Mouse (Mus musculus) limb, embryonic 15.5 days (tissue): ENCODE data around the gene Chit1. TPM values are rescaled to one million over a fixed set of nuclear protein-coding genes. Genes with fewer than 3 reads are reported as not detected.

Experiments
- ATAC-seq: fragments of 200-750 bp; cut with Nextera tagmentation; 2 replicates; pipeline ENCODE4 v1.8.0; 2017; ENCODE audit warnings: low read depth, moderate TSS enrichment; ENCODE audit not compliant: insufficient number of reproducible peaks, low FRiP score, low TSS enrichment
- H3K27ac ChIP-seq: fragments of 300-500 bp; sonication (generic); 2 replicates; pipeline ENCODE4 v1.5.1; 2015; ENCODE audit warnings: moderate library complexity, mild to moderate bottlenecking, inconsistent platforms
- H3K27me3 ChIP-seq: fragments of 300-500 bp; sonication (generic); 2 replicates; pipeline ENCODE4 v1.6.1; 2015; ENCODE audit warnings: inconsistent platforms
- H3K36me3 ChIP-seq: fragments of 300-500 bp; sonication (generic); 2 replicates; pipeline ENCODE4 v1.6.1; 2015; ENCODE audit warnings: inconsistent platforms
- H3K4me1 ChIP-seq: fragments of 300-500 bp; sonication (generic); 2 replicates; pipeline ENCODE4 v1.6.1; 2015; ENCODE audit warnings: inconsistent platforms
- H3K4me2 ChIP-seq: fragments of 300-500 bp; sonication (generic); 2 replicates; pipeline ENCODE4 v1.6.1; 2015; ENCODE audit warnings: mild to moderate bottlenecking, inconsistent platforms
- H3K4me3 ChIP-seq: fragments of 300-500 bp; sonication (generic); 2 replicates; pipeline ENCODE4 v1.5.1; 2015; ENCODE audit warnings: mild to moderate bottlenecking, inconsistent platforms
- H3K9ac ChIP-seq: fragments of 300-500 bp; sonication (generic); 2 replicates; pipeline ENCODE4 v1.6.1; 2015; ENCODE audit warnings: inconsistent platforms
- H3K9me3 ChIP-seq: fragments of 300-500 bp; sonication (generic); 2 replicates; pipeline ENCODE4 v1.6.1; 2016; ENCODE audit warnings: inconsistent platforms
- WGBS: fragments of 180-500 bp; shearing (Covaris S2); methylation state at CpG from one replicate; pipeline ENCODE4 v1.1.7; 2015; 5-methylcytosine and 5-hydroxymethylcytosine counted together
- polyA plus RNA-seq: library from polyadenylated mRNA; unstranded; fragments of >200 nt; fragmentation: Nextera tagmentation; extraction: Ambion mirVana; gene quantifications from 2 replicates; pipeline ENCODE4 v1.2.1, GENCODE M21; 2015

Gene Chit1
- polyA plus RNA-seq, 1 experiment from 2014 or later, result 0.59 TPM

DNA sequence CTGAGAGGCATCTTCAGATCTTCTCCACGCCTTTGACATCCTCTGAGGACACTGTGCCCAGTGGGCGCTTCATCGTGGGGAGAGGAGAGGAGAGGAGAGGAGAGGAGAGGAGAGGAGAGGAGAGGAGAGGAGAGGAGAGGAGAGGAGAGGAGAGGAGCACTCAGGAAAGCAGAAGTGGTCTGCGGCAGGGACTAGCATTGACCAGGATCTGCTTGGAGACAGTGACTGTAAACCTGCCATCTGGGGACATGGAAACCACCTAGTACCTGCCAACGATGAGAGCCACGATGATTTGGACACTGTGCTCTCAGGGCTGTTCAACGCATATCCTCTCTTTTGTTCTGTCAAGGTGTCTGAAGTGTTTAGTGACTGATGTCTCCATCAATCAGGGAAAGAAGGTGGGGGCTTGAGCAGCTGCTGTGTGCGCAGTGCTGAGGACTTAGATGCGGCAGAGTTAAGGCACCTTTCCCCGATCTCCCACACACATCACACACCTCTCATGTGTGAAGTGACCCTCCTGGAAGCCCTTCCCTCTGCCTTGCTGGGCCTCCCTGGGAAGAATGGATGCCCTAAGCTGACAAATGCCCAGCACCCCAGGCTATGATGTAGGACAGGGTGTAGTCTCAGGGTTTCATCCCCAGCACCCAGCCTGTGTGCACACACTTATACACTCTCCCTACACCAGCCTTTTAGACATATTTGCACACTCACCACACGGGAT lies 5.8 kb upstream of the Chit1 start:
- H3K27me3 ChIP-seq, result no peaks in the 10 kb centered on the region
- peaks cover 12% of the 10 kb centered on the region for H3K4me1 ChIP-seq
- no peak overlapping the region for H3K4me2 ChIP-seq
- H3K36me3 ChIP-seq, result no peaks in the 10 kb centered on the region
- H3K9ac ChIP-seq, result no peak overlapping the region
- H3K9me3 ChIP-seq, result no peaks in the 10 kb centered on the region
- no peak for ATAC-seq
- 71% methylated on average over 11 of the region's 11 CpGs for WGBS
- H3K27ac ChIP-seq, result no peak overlapping the region
- H3K4me3 ChIP-seq, result no peak overlapping the region

DNA sequence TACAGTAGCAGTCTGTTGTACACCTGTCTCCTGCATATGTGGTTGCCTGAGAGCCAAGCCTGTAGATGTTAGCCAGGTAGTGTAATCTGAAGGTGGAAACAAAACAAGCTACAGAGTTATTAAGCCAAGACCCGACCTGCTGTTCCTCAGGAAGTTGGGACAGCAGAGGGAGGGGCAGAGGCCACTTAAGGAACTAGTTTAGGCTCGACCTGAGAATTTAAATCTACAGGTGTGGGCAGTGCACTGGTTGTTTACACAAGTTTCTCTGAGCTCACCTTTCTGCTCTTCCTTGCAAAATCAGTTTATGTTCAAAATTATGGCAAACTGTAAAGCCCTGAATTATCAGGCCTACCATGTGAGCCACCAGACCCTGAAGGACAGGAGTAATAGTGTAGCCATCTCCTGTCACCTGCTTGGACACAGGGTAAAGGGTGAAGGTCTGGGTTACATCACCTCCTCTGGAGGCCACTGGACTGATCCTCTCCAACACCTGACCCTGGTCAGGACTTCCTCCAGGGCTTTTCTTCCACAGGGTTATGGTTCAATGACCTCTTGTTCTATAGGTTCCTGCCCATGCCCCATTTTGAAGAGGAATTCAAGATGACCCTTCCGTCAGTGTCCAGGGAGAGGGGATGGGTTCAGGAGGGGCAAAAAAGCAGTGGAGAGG lies 5.1 kb upstream of the Chit1 start:
- Histone ChIP-seq H3K4me1 (peaks cover 9% of the 10 kb centered on the region), H3K36me3 (no peaks in the 10 kb centered on the region), H3K4me2 (no peak overlapping the region), H3K4me3 (no peak overlapping the region), H3K9me3 (no peaks in the 10 kb centered on the region), H3K9ac (no peak overlapping the region), H3K27ac (no peak overlapping the region), H3K27me3 (no peaks in the 10 kb centered on the region)
- no peak for ATAC-seq
- WGBS, result 47% methylated on average over 3 of the region's 3 CpGs

DNA sequence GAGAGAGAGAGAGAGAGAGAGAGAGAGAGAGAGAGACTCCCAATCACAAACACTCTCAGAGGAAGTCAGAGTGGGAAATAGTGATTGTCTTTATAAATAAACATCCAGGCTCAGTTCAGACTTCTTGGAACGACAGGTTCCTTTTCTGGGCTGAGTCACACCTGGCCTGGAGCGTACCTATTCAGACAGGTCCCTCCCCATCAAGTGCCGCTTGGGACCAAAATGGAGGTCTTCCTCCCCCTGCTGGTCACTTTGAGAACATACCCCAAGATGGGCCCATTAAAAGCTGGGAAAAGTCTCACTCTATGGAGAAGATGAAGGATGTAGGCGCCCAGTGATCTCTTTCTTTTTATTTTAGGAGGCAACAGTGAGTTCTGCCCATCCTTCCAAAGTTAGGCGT lies 4.3 kb upstream of the Chit1 start:
- no peaks in the 10 kb centered on the region for H3K9me3 ChIP-seq
- no peak overlapping the region for H3K27ac ChIP-seq
- peaks cover 9% of the 10 kb centered on the region for H3K4me1 ChIP-seq
- 5% methylated on average over 5 of the region's 5 CpGs for WGBS
- no peak overlapping the region for H3K4me3 ChIP-seq
- H3K9ac ChIP-seq, result no peak overlapping the region
- H3K36me3 ChIP-seq, result no peaks in the 10 kb centered on the region
- no peak overlapping the region for H3K4me2 ChIP-seq
- no peaks in the 10 kb centered on the region for H3K27me3 ChIP-seq
- ATAC-seq, result no peak

DNA sequence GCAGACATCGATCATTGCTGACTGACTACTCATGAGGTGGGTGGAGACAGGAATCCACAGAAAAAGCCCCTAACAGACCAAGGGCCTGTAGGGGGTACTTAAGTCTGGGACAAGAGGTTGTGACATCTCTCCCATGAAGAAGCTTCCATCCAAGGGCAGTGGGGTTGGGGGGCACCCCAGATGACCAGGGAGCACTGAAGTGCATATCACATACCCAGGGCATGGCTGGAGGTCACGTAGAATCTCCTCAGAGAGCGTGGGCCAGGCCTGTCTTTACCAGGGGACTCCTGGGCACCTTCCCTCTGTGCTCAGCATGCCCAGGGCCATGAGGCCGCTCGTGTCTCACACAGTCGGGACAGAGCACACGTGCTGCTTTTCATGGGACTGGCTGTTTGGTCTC lies 3.3 kb upstream of the Chit1 start:
- H3K27me3 ChIP-seq, result no peaks in the 10 kb centered on the region
- H3K9me3 ChIP-seq, result no peaks in the 10 kb centered on the region
- no peak for ATAC-seq
- peaks cover 9% of the 10 kb centered on the region for H3K4me1 ChIP-seq
- 85% methylated on average over 7 of the region's 7 CpGs for WGBS
- H3K27ac ChIP-seq, result no peak overlapping the region
- no peak overlapping the region for H3K4me3 ChIP-seq
- H3K36me3 ChIP-seq, result no peaks in the 10 kb centered on the region
- no peak overlapping the region for H3K9ac ChIP-seq
- H3K4me2 ChIP-seq, result no peak overlapping the region

DNA sequence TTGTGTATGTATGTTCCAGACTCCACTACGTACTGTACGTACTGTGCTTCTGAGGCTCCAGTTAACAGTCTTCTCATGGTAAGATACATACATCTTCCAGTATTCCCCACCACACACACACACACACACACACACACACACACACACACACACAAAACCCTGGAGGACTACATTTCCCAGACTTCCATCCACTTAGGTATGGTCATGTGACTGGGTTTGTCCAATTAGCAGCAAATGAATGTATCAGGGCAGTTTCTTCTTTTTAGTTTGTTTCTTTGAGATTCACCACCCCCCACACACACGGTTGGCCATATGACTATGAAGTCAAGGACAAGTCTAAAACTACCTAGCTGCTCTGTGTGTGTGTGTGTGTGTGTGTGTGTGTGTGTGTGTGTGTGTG lies 1.0 kb upstream of the Chit1 start:
- Histone ChIP-seq H3K9me3 (no peaks in the 10 kb centered on the region), H3K27me3 (no peaks in the 10 kb centered on the region), H3K36me3 (no peaks in the 10 kb centered on the region), H3K27ac (no peak overlapping the region), H3K4me2 (no peak overlapping the region), H3K4me1 (peaks cover 4% of the 10 kb centered on the region; the same call in 1 of the 2 replicates), H3K4me3 (no peak overlapping the region), H3K9ac (no peak overlapping the region)
- no peak for ATAC-seq
- WGBS, result 86% methylated on average over 3 of the region's 3 CpGs

DNA sequence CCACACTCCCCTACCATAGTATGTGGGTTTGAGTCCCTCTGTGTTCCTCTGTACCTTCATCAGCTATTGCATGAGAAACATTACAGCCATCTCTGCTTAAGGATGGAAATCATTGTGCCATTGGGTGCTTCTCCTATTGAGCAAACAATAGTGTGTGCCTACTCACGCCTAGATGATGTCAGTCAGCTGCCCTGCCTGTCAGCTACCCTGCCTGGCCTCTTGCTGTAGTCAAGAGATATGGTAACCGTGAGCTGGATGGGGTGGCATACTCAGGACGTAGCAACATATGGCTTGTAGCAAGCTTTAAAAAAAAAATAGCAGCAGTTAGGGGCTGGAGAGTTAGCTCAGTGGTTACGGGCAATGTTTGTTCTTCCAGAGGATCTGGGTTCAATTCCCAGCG lies 593 bp upstream of the Chit1 start:
- 88% methylated on average over 5 of the region's 5 CpGs for WGBS
- no peaks in the 10 kb centered on the region for H3K27me3 ChIP-seq
- no peak overlapping the region for H3K9ac ChIP-seq
- H3K36me3 ChIP-seq, result no peaks in the 10 kb centered on the region
- H3K27ac ChIP-seq, result no peak overlapping the region
- no peaks in the 10 kb centered on the region for H3K9me3 ChIP-seq
- H3K4me1 ChIP-seq, result peaks cover 8% of the 10 kb centered on the region; the same call in 1 of the 2 replicates
- ATAC-seq, result no peak
- H3K4me2 ChIP-seq, result no peak overlapping the region
- H3K4me3 ChIP-seq, result no peak overlapping the region

DNA sequence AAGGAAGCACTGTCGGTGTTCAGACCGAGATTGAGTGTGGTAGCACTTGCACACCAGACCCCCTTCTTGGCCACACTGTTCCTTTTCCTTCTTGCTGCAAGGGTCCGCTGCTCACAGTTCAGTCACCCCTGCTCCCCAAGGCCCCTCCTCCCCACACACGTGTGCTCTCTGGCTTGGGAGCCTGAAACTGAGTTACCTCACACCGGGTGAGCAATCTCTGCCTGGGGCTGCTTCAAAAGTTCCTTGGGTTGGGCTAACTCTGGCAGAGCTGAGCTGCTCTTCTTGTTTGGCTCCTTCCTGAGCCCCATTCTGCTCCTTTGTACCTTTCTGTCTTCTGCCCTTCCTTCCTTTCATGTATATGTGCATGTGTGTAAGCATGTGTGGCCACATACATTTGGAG lies 2.5 kb downstream of the Chit1 start:
- Histone ChIP-seq H3K4me1 (peaks cover 13% of the 10 kb centered on the region; the same call in 1 of the 2 replicates), H3K36me3 (no peaks in the 10 kb centered on the region), H3K27me3 (no peaks in the 10 kb centered on the region), H3K4me2 (no peak overlapping the region), H3K9me3 (no peaks in the 10 kb centered on the region), H3K9ac (no peak overlapping the region), H3K4me3 (no peak overlapping the region), H3K27ac (peak overlapping the region; percentile 70)
- 43% methylated on average over 5 of the region's 5 CpGs for WGBS
- ATAC-seq, result no peak

DNA sequence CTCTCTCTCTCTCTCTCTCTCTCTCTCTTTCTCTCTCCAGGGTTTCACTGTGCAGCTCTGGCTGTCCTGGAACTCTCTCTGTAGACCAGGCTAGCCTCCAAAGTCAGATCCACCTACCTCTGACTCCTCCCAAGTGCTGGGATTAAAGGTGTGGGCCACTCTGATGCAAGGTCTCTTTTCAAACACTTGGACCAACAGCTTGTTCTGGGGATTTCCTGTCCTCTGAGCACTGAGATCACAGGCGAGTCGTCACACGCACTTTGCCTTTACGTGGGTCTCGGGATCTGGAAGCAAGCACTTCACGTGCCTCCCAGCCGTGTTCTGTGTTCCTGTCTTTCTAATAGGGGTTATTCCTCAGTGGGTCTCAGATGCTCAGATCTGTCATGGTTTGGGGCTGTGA lies 3.0 kb downstream of the Chit1 start:
- 49% methylated on average over 7 of the region's 7 CpGs for WGBS
- ATAC-seq, result no peak
- peak overlapping the region; percentile 70 for H3K27ac ChIP-seq

DNA sequence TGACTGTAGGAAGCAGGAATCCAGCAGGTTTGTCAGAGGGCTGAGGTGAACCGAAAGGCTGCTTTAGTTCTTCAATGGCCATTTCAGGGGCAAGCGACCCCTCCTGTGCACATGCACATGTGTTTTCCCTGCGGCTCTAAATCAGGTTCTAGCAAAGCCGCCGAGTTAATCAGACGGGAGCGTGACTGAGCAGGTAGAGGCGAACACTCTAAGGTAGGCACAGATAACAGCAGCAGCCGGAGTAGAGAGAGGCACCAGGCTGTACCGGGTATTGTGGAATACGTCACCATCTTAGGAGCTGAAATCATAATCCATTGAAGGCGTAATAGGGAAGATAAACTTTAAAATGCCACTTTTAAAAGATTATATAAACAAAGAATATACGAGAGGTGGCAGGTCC lies 3.7 kb downstream of the Chit1 start:
- Histone ChIP-seq H3K27me3 (no peaks in the 10 kb centered on the region), H3K9me3 (no peaks in the 10 kb centered on the region), H3K4me3 (no peak overlapping the region), H3K36me3 (no peaks in the 10 kb centered on the region), H3K27ac (peak overlapping the region; percentile 70), H3K4me2 (no peak overlapping the region), H3K4me1 (peaks cover 13% of the 10 kb centered on the region; the same call in 1 of the 2 replicates), H3K9ac (no peak overlapping the region)
- no peak for ATAC-seq
- WGBS, result 61% methylated on average over 13 of the region's 13 CpGs

More for the DNA sequence above, 3.0 kb downstream of the Chit1 start:
- Histone ChIP-seq H3K9me3 (no peaks in the 10 kb centered on the region), H3K4me1 (peaks cover 13% of the 10 kb centered on the region; the same call in 1 of the 2 replicates), H3K27me3 (no peaks in the 10 kb centered on the region), H3K36me3 (no peaks in the 10 kb centered on the region), H3K4me3 (no peak overlapping the region), H3K4me2 (no peak overlapping the region), H3K9ac (no peak overlapping the region)

DNA sequence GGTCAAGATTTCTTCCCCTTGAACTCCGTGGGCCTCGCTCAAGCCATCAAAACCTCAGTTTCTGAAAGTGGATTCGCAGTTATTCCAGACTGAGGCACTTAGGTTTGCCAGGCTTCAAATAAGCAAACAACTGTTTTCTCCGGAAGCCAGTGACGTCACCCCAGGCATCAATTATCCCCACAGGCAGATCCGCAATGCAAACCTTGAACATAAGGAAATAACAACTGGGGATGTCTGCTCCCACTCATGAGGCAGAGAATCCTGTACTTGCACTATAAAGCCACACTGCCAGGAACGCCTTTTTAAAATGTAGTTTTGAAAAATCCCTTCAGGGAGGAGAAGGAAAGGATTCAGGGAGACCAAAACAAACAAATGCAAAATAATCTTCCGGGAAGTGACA lies 4.4 kb downstream of the Chit1 start:
- no peaks in the 10 kb centered on the region for H3K27me3 ChIP-seq
- ATAC-seq, result no peak
- no peaks in the 10 kb centered on the region for H3K36me3 ChIP-seq
- H3K9ac ChIP-seq, result no peak overlapping the region
- H3K9me3 ChIP-seq, result no peaks in the 10 kb centered on the region
- peaks cover 13% of the 10 kb centered on the region; the same call in 1 of the 2 replicates for H3K4me1 ChIP-seq
- no peak overlapping the region for H3K4me3 ChIP-seq
- 0 out of 2 replicates have a peak overlapping the region, but pooled peaks have one; percentile 70 for H3K27ac ChIP-seq
- WGBS, result 55% methylated on average over 8 of the region's 8 CpGs
- H3K4me2 ChIP-seq, result no peak overlapping the region

DNA sequence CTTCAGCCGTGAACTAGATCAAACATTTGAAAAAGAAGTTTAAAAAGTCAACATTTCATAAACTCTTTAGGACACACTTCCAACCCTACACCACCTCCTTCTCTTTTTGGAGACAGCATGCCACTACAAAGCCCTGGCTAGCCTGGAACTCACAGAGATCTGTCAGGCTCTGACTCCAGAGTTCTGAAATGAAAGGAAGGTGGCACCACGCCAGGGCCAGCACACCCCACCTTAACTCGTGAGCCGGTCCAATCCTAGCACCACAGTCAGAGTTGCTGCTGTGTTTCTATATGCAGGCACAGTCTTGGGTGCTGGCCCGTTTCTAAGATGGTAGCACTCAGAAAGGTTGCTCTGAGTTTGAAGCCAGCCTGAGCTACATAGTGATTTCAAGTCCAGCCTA lies 6.1 kb downstream of the Chit1 start:
- ATAC-seq, result no peak
- H3K9ac ChIP-seq, result no peak overlapping the region
- no peaks in the 10 kb centered on the region for H3K9me3 ChIP-seq
- H3K27ac ChIP-seq, result no peak overlapping the region
- no peak overlapping the region for H3K4me3 ChIP-seq
- H3K4me1 ChIP-seq, result peaks cover 13% of the 10 kb centered on the region; the same call in 1 of the 2 replicates
- no peaks in the 10 kb centered on the region for H3K36me3 ChIP-seq
- WGBS, result 59% methylated on average over 5 of the region's 5 CpGs
- no peak overlapping the region for H3K4me2 ChIP-seq
- H3K27me3 ChIP-seq, result no peaks in the 10 kb centered on the region

DNA sequence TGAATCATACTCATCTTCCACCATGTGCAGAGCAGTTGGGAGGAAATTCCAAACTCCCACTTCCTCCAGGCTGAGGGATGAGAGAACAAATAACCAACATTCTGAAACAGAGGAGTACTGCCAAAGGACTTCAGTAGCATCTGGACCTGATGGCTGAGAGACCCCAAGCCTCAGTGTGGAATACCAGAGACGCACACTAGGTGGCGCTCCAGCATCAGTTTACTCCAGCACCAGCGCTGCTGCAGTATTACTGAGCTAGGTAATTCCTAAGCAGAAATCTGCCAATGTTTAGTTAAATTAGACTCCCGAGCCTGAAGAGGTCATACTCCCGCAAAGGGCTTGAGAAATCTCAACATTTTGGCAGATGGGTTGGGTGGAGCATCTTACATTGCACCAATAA lies 9.1 kb downstream of the Chit1 start:
- no peaks in the 10 kb centered on the region for H3K9me3 ChIP-seq
- H3K9ac ChIP-seq, result no peak overlapping the region
- H3K27ac ChIP-seq, result no peak overlapping the region
- ATAC-seq, result no peak
- WGBS, result 3% methylated on average over 5 of the region's 5 CpGs
- no peaks in the 10 kb centered on the region for H3K36me3 ChIP-seq
- H3K4me2 ChIP-seq, result no peak overlapping the region
- H3K27me3 ChIP-seq, result no peaks in the 10 kb centered on the region
- H3K4me3 ChIP-seq, result no peak overlapping the region
- H3K4me1 ChIP-seq, result peaks cover 8% of the 10 kb centered on the region; the same call in 1 of the 2 replicates
